Mouse (Mus musculus) midbrain, embryonic 16.5 days (tissue): ENCODE measurements at regions not wholly inside any gene's neighbourhood (a gene's known extent, or its start where the extent isn't known, plus 50 kb on each side); places are given as distances from the start of the nearest gene placed in this dataset.

Experiments
- ATAC-seq: fragments of 200-750 bp; cut with Nextera tagmentation; 2 replicates; pipeline ENCODE4 v1.8.0; 2017; ENCODE audit warnings: moderate TSS enrichment
- H3K27ac ChIP-seq: fragments of 300-500 bp; sonication (generic); 2 replicates; pipeline ENCODE4 v1.5.1; 2014; ENCODE audit warnings: mild to moderate bottlenecking, low read length, mixed read lengths
- H3K27me3 ChIP-seq: fragments of 300-500 bp; sonication (generic); 2 replicates; pipeline ENCODE4 v1.6.1; 2014; ENCODE audit warnings: low read depth, low read length, mixed read lengths; ENCODE audit not compliant: control insufficient read depth, insufficient read depth
- H3K36me3 ChIP-seq: fragments of 300-500 bp; sonication (generic); 2 replicates; pipeline ENCODE4 v1.6.1; 2014; ENCODE audit warnings: mild to moderate bottlenecking, low read length, moderate library complexity, mixed read lengths; ENCODE audit not compliant: control insufficient read depth, insufficient read depth
- H3K4me1 ChIP-seq: fragments of 300-500 bp; sonication (generic); 2 replicates; pipeline ENCODE4 v1.6.1; 2014; ENCODE audit warnings: mild to moderate bottlenecking, low read length, mixed read lengths; ENCODE audit not compliant: control insufficient read depth, insufficient read depth
- H3K4me2 ChIP-seq: fragments of 300-500 bp; sonication (generic); 2 replicates; pipeline ENCODE4 v1.6.1; 2014; ENCODE audit warnings: mild to moderate bottlenecking, low read length, mixed read lengths
- H3K4me3 ChIP-seq: fragments of 300-500 bp; sonication (generic); 2 replicates; pipeline ENCODE4 v1.5.1; 2014; ENCODE audit warnings: low read depth, mild to moderate bottlenecking, low read length, moderate library complexity, mixed read lengths
- H3K9ac ChIP-seq: fragments of 300-500 bp; sonication (generic); 2 replicates; pipeline ENCODE4 v1.6.1; 2014; ENCODE audit warnings: low read depth, low read length, mixed read lengths
- H3K9me3 ChIP-seq: fragments of 300-500 bp; sonication (generic); replicated peaks from 2 replicates; pipeline ENCODE4 v1.6.1; 2014; ENCODE audit warnings: mild to moderate bottlenecking, low read length, mixed read lengths; ENCODE audit not compliant: control insufficient read depth, poor library complexity, severe bottlenecking
- WGBS: fragments of 180-500 bp; shearing (Covaris S2); extraction: QIAGEN DNeasy Blood & Tissue Kit; methylation state at CpG from one replicate; pipeline ENCODE4 v1.1.7; 2014; 5-methylcytosine and 5-hydroxymethylcytosine counted together

DNA sequence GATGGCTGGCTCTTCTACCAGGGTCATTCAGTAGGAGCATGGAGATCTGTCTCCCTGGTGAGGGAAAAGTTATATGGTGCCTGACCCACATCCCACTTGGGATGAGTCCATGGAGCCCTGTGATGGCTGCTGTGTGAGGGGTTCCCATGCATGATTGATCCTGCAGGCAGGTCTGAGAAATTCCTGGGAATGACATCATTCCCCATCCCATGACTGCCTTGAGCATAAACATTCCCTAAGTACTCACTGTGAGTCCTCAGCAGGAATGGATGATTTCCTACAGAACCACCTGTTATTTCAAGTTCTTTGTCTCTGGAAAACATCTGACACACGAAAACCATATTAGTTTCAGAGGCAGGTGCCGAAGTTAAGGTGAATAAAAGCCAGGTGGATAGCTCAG is 305.5 kb downstream of the Gm826 start:
- Histone ChIP-seq H3K27me3 (no peaks in the 10 kb centered on the region), H3K27ac (no peak overlapping the region), H3K9me3 (no peaks in the 10 kb centered on the region), H3K4me3 (no peak overlapping the region), H3K36me3 (no peaks in the 10 kb centered on the region), H3K4me1 (no peaks in the 10 kb centered on the region), H3K4me2 (no peak overlapping the region), H3K9ac (no peak overlapping the region)
- 91% methylated on average over 2 of the region's 2 CpGs for WGBS
- no peak for ATAC-seq

DNA sequence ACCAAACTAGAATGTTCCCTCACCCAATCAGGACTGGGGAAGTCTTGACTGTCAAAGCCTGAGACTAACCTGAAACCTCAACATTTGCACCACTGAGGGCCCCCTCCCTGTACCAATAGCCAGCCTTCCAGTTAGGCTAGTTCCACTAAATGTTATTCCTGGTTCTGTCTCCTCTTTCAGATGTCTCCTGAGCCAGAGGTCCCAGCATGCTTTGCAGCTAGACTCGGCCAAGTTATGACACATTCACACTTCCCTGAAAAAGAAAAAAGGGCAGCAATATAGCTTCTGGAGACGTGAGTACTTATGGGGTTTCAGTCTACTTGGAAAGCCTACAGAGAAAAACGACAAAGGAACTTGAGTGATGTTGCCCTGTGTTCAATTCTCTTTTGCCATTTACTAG is 308.1 kb downstream of the Gm826 start:
- WGBS = 80% methylated on average over 3 of the region's 3 CpGs
- no peak for ATAC-seq

DNA sequence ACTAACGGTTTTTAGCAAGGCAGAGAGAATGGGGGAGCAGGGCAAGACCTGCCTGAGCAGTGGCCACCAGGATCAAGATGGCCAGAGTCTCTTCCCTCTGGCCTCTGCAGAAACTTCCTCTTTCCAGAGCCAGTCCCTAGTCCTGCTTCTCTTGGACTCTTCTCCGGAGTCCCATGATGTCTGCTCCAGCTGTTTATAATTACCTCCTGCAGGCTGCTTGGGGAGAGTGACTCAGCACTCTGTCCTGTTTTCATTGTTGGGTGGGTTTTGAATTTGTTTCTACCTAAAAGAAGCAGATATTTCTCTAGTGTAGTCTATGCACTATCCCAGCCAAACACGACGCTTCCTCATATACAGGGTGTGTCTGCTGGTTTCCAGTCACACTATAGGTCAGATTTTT is 312.4 kb downstream of the Gm826 start:
- no peak overlapping the region for H3K27ac ChIP-seq
- H3K4me2 ChIP-seq = no peak overlapping the region
- WGBS = 78% methylated on average over 4 of the region's 4 CpGs
- H3K27me3 ChIP-seq = no peaks in the 10 kb centered on the region
- H3K9ac ChIP-seq = no peak overlapping the region
- H3K9me3 ChIP-seq = no peaks in the 10 kb centered on the region
- no peak for ATAC-seq
- no peak overlapping the region for H3K4me3 ChIP-seq
- no peaks in the 10 kb centered on the region for H3K36me3 ChIP-seq
- peaks cover 4% of the 10 kb centered on the region; the same call in 1 of the 2 replicates for H3K4me1 ChIP-seq

More for the DNA sequence above, 308.1 kb downstream of the Gm826 start:
- no peaks in the 10 kb centered on the region for H3K27me3 ChIP-seq
- H3K36me3 ChIP-seq = no peaks in the 10 kb centered on the region
- H3K9me3 ChIP-seq = no peaks in the 10 kb centered on the region
- H3K27ac ChIP-seq = no peak overlapping the region
- no peak overlapping the region for H3K9ac ChIP-seq
- no peak overlapping the region for H3K4me2 ChIP-seq
- no peak overlapping the region for H3K4me3 ChIP-seq
- H3K4me1 ChIP-seq = no peaks in the 10 kb centered on the region

DNA sequence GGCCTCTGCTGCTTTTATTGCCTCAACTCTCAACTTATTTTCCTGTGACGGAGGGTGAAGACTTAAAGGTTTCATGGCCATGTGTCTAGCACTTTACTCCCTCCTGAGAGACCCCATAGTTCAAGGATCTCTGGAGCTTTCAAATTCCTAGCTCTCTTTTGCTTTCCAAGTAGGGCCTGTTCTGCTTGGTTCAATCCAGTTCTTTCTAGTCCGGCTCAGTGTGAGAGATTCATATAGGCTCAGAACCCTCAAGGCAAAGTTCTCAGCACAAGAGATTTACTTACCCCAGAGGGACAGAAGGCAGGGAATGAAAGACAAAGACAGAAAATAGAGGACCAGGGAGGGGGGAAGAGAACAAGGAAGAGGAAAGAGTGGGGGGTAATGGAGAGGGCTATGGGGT is 313.1 kb downstream of the Gm826 start:
- Histone ChIP-seq H3K9ac (no peak overlapping the region), H3K9me3 (no peaks in the 10 kb centered on the region), H3K4me2 (no peak overlapping the region), H3K27ac (no peak overlapping the region), H3K27me3 (no peaks in the 10 kb centered on the region), H3K4me1 (peaks cover 4% of the 10 kb centered on the region; the same call in 1 of the 2 replicates), H3K4me3 (no peak overlapping the region), H3K36me3 (no peaks in the 10 kb centered on the region)
- ATAC-seq = no peak
- 80% methylated on average over 2 of the region's 2 CpGs for WGBS

DNA sequence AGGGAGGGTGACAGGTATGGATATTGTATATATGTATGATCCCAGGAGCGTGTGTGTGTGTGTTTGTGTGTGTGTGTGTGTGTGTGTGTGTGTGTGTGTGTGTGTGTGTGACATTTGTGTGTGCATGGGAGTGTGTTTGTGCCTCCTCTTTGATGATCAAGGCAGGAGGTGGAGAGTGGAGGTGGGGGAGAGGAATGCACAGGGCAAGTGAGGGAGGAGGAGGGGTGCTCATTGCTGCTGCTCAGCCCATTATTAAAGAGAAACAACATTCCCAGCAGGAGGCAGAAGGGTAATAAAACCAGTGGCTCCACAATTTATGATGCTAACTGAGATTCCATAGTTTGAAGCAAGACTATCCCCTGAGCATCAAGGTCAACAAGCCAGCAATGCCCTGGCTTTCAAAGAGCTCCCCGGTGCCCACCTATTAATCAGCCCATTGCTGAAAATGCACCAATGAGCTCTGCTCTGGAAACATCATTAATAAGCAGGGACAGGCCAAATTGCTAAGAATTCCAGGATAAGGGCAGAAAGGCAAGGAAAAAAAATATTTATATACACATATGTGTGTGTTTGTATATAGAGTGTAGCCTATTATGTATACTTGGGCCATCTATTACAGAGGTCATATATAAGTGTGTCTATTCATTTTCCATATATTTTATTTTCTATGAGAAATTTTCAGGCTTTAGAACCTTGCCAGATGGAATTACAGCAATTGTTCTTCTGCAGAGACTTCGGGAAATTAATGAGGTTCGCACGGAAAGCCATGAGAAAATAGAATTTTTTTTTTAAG is 316.7 kb downstream of the Gm826 start:
- H3K27ac ChIP-seq = no peak overlapping the region
- H3K9ac ChIP-seq = no peak overlapping the region
- H3K4me2 ChIP-seq = no peak overlapping the region
- no peak overlapping the region for H3K4me3 ChIP-seq
- peaks cover 4% of the 10 kb centered on the region; the same call in 1 of the 2 replicates for H3K4me1 ChIP-seq
- no peaks in the 10 kb centered on the region for H3K27me3 ChIP-seq
- no peaks in the 10 kb centered on the region for H3K36me3 ChIP-seq
- no peaks in the 10 kb centered on the region for H3K9me3 ChIP-seq
- 37% methylated on average over 5 of the region's 5 CpGs for WGBS
- no peak for ATAC-seq

DNA sequence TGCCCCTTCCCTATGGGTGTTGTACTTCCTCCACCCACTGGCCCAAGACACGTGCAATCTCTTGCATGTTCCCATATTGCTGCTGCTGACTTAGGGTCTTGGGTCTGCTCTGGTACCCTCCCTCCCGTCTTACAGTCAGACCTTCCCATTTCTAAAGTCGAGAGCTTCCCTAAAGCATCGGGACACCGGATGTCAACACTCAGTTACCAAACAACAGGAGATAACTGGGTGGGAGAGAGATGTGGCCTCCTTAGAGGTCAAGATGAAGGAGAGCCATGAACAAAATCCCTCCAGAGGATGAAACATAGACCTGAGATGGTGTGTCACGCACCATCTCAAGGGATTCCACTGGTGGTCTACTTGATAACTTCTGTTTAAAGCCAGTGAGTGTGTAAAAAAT is 322.5 kb downstream of the Gm826 start:
- ATAC-seq = no peak
- H3K36me3 ChIP-seq = no peaks in the 10 kb centered on the region
- 89% methylated on average over 6 of the region's 6 CpGs for WGBS

DNA sequence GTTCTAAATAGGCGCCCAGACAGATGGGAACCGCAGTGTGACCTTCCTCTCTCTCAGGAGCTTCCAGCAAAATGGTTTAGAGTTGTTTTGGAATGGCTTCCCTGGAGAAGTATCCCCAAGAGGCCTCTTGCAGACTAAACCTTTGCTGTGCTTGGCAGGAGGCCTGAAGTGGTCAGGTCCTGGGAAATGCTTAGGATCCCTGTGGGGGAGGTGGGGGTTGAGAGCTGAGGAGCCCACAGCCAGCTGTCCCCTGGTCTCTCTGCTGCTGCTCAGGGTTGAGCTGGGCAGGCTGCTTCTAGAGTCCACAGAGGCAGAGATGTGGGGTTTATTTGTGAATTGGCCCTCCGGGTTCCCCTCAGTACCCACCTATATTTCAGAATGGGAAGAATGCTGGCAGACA is 331.3 kb downstream of the Gm826 start:
- Histone ChIP-seq H3K36me3 (no peaks in the 10 kb centered on the region), H3K4me2 (no peak overlapping the region), H3K4me3 (no peak overlapping the region), H3K9ac (no peak overlapping the region), H3K9me3 (no peaks in the 10 kb centered on the region), H3K27ac (no peak overlapping the region), H3K27me3 (no peaks in the 10 kb centered on the region), H3K4me1 (no peaks in the 10 kb centered on the region)
- 78% methylated on average over 3 of the region's 3 CpGs for WGBS
- ATAC-seq = no peak

More for the DNA sequence above, 322.5 kb downstream of the Gm826 start:
- Histone ChIP-seq H3K4me2 (no peak overlapping the region), H3K4me1 (no peaks in the 10 kb centered on the region), H3K9ac (no peak overlapping the region), H3K27me3 (no peaks in the 10 kb centered on the region), H3K9me3 (no peaks in the 10 kb centered on the region), H3K4me3 (no peak overlapping the region), H3K27ac (no peak overlapping the region)

DNA sequence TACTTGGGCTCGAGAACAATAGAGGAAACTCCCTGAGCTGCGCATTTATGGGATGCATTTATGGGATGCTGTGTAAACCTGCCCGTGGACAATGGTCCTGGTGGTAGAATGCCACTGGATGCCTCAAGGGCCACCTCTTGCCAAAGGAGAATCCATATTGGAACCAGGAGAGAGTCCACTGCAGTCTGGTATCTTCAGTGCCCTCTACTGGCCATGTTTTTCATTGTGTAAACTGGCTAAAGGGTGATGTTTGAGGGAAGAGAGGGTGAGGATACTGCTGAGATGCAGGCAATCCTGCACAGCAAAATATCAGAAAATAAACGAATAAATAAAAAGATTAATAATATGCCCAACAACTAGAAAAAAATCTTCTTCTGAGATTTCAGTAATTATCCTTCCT is 333.5 kb downstream of the Gm826 start:
- no peaks in the 10 kb centered on the region for H3K4me1 ChIP-seq
- H3K4me2 ChIP-seq = no peak overlapping the region
- H3K9ac ChIP-seq = no peak overlapping the region
- H3K9me3 ChIP-seq = no peaks in the 10 kb centered on the region
- no peak overlapping the region for H3K4me3 ChIP-seq
- WGBS = 75% methylated on average over 4 of the region's 4 CpGs
- no peak overlapping the region for H3K27ac ChIP-seq
- no peaks in the 10 kb centered on the region for H3K36me3 ChIP-seq
- H3K27me3 ChIP-seq = no peaks in the 10 kb centered on the region
- ATAC-seq = no peak

DNA sequence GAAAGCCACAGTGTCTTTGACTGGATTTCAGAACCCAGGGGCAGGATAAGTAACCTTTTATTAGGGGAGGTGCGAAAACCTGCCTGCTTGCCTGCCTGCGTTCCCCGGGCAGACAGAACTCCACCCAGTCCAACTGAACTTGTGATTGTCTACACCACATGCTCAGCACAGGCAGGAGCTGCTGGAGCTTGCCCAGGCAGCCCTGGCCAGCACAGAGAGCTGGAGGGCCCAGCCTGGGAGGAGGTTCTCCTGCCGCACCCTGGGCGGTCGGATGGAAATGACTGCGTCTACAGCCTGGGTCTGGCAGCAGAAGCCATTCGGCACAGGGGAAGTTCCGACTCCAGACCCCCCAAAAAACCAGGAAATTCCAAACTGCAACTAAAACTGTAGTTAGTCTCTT is 336.6 kb downstream of the Gm826 start:
- 92% methylated on average over 9 of the region's 9 CpGs for WGBS
- Histone ChIP-seq H3K27ac (no peak overlapping the region), H3K4me3 (no peak overlapping the region), H3K9ac (no peak overlapping the region), H3K9me3 (no peaks in the 10 kb centered on the region), H3K36me3 (no peaks in the 10 kb centered on the region), H3K27me3 (no peaks in the 10 kb centered on the region), H3K4me2 (no peak overlapping the region), H3K4me1 (no peaks in the 10 kb centered on the region)
- no peak for ATAC-seq
